Mouse (Mus musculus) left cerebral cortex, adult 8-10 months (tissue): ENCODE measurements at regions not wholly inside any gene's neighbourhood (a gene's known extent, or its start where the extent isn't known, plus 50 kb on each side); places are given as distances from the start of the nearest gene placed in this dataset.

Source experiments
- DNase-seq, 2 experiments: peaks; one replicate each; pipeline ENCODE4 v3.0.0; 2022; ENCODE audit warnings: low spot score in 2 of 2

GRCm38 (mm10) chr17:82731561-82731960 lies 483.5 kb upstream of the Pkdcc start:
- DNase-seq: no peak

DNA sequence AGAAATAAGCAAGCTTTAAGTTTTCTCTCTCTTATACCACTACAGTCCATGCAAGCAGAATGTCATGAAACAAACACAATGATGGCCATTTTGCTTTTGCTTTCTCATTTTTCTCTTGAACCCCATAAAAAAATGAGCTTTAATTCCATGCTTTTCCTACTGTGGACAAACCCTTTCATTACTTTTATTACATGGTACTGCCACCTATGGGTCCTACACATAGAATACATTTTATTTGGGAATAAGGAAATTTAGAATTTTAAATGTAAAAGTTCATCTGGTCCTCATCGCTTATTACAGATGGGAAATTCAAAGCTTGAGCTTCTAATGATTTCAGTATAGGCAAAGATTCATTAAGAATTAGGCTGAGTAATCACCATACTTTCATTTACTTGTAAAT lies 472.6 kb upstream of the Pkdcc start:
- no peak for DNase-seq

DNA sequence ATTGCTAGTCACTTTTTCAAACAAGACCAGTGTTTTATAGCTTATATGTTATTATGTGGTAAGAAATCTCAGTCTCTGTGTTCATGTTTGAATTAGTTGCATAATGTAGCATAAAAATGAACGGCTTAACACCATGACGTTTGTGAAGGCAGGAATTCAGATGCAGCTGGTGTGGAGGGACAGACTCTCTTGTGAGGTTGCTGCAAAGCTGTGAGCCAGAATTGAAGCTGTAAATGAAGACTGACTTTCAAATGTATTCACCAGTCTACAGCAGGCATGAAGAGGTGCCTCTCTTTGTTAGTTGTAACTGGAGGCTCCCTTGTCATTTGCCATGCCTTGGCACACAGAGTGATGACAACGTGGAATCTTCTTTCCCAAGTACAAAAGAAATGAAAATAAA lies 457.7 kb upstream of the Pkdcc start:
- DNase-seq: no peak

DNA sequence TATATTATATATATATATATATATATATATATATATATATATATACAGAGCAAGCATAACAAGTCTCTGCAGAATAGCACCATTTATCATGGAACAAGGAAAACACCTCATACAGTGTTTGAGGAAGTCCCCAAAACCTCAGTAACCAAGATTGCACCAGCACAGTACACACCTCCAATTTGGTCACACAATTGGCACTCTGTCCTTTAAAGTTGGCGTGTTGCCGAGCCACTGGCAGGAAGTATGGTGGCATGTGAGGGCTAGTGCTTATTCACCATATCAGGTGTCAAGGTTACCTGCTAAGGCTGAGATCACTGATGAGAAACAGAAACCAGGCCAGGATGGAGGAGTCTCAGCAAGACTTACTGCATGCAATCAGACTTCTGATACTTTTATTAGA lies 436.0 kb upstream of the Pkdcc start:
- DNase-seq: no peak

GRCm38 (mm10) chr17:82822129-82822528 lies 393.0 kb upstream of the Pkdcc start:
- DNase-seq: no peak

DNA sequence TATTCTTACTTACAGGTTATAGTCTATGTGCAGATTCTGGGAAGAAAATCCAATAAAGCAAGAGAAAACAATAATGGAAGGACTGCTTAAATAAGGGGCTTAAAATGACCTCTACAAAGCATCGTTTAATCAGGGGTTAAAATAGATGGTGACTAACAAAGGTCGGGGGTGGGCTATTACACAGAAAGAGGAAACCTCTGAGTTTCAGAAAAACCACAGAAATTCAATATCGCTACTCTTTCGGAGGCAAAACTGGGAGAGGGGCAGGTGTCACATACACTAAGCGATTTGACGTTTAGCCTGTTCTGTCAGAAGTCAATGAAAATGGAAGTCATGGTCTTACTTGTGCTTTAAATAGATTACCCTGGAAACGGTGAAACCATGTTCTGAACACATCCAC lies 391.0 kb upstream of the Pkdcc start:
- no peak for DNase-seq

GRCm38 (mm10) chr17:82824619-82825018 lies 390.5 kb upstream of the Pkdcc start:
- no peak for DNase-seq

DNA sequence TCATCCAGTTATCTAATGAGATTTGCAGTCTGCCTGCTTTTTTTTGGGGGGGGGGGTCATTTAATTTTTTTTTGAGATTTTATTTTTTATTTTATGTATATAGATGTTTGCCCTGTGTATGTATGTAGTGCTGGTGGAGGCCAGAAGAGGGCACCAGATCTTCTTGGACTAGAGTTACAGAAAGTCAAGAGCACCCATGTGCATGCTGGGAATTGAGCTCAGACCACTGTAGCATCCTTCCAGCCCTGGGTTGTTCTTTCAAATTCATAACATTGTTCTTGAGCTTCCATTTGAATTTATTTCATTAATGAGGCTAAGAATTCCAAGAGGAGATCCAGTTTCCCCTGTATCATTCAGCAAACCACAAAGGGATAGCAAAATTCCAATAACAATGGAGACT lies 387.9 kb upstream of the Pkdcc start:
- DNase-seq: no peak

DNA sequence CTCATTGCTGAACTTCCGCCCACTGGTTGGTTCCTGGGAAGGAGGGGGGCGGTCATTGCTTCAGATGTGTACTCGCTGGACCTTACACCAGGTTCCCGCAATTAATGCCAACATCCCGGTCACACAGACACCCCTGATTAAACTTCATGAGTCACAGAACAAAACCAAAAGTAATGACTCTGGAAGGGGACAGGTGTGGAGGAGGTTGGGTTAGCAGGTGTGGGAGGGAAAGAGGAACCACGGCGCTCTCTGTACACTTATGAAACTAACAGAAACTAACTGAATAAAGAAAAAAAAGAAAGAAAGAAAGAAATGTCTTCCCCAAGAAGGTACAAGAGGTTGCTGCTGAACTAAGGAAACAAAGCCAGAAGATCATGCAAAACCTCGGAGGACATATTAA lies 387.3 kb upstream of the Pkdcc start:
- no peak for DNase-seq

- DNase-seq: no peak
Measured at GRCm38 (mm10) chr17:82828434-82828997, 386.6 kb upstream of the Pkdcc start.

- DNase-seq: no peak
Measured at GRCm38 (mm10) chr17:82829415-82829814, 385.7 kb upstream of the Pkdcc start.

GRCm38 (mm10) chr17:82834177-82834576 lies 380.9 kb upstream of the Pkdcc start:
- no peak for DNase-seq

DNA sequence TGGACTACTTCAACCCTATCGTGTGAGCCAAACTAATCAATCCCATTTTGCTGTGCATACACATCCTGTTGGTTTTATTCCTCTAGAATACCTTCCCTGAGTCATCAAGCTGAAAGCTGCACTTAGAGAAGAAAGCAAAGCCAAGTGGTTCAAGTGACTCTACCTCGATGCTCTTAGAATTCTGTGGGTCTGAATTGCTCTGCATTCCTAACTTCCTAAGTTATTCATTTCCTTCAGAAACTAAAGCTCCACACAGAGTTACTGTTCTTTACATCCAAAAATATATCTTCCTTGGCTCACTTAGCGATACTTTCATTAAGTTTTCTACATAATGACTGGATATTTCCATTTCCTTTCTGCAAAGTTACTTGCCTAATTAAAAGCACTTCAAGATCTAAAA lies 379.0 kb upstream of the Pkdcc start:
- DNase-seq: no peak

GRCm38 (mm10) chr17:82846776-82847494 lies 368.2 kb upstream of the Pkdcc start:
- DNase-seq: no peak

DNA sequence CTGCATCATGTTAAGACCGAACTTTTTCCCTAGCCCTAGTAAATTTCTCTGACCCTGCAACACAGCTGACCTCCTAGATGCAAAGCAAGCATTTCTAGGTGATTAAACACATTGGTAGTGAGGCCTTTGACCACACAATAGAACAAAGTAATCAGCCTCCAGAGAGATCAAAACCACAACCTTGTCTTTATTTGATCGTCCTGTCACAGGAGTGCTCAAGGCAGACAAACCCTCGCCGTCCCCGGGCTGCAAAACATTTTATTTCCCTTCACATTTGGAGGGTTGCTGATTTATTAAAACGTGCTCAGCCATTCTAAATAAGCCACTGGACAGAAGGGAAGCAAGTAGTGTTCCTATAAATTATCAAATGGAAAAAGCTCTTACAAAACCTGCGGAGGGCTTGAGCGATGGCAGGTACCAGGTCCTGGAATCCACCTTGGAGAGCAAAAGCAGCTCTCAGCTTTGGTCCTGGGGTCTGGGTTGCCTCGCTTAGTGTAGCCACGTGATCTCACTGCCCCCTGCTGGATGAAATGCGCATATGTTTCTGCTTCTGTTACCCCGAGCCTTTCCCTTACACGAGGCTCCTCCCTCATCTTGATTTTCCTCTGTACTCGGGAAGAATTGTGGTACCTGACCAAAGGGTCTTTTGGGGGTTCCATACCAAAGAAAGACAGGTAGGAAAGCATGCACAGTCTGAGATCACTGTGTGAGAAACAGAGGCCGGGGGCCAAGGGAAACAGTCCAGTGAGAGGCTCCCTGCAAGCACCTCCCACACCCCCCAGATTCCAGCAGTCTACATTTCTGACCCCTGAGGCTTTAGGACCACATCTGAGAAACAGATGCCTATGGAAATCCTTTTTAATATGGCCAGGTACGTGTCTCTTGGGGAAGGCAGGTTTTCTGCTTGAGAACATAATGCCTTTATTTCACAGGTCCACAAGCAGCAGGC lies 357.6 kb upstream of the Pkdcc start:
- DNase-seq: peak; percentile 51 to 75

DNA sequence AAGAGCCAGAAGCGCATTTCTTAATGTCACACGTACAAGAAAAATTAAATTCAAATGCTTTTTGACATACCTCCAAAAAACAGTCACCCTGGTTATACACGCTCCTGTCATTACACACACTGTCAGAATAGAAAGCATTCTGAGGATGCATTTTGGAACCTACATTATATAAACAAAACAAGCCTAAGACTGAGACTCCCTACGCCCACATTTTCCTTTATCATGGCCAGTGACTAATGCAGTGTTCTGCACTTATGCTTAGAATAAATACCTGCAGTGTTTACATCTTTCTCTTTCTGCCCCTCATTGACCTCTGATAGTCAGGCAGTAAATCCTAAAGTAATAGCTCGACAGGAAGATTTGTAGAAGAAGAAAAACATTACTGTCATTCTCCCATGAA lies 354.7 kb upstream of the Pkdcc start:
- DNase-seq: no peak

- DNase-seq: no peak
Measured at GRCm38 (mm10) chr17:82860966-82861365, 354.1 kb upstream of the Pkdcc start.

- no peak for DNase-seq
Measured at GRCm38 (mm10) chr17:82877131-82877530, 338.0 kb upstream of the Pkdcc start.

DNA sequence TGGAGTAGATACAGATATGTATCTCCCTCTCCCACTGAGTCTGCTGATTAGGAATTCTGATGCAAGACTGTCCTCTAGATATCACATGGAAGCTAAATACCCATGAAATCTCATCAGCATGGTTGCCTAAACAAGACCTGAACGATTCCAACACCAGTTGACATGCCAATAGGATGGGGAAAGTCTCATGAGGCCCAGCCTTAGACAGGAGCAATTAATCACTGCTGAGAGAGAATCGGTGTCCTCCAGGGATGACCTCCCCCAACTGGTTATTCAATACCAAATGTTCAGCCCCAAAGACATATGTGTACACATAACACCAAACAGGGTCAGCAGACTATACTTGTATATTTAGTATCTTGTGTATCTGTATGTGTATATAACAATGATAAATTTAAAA lies 314.5 kb upstream of the Pkdcc start:
- no peak for DNase-seq

DNA sequence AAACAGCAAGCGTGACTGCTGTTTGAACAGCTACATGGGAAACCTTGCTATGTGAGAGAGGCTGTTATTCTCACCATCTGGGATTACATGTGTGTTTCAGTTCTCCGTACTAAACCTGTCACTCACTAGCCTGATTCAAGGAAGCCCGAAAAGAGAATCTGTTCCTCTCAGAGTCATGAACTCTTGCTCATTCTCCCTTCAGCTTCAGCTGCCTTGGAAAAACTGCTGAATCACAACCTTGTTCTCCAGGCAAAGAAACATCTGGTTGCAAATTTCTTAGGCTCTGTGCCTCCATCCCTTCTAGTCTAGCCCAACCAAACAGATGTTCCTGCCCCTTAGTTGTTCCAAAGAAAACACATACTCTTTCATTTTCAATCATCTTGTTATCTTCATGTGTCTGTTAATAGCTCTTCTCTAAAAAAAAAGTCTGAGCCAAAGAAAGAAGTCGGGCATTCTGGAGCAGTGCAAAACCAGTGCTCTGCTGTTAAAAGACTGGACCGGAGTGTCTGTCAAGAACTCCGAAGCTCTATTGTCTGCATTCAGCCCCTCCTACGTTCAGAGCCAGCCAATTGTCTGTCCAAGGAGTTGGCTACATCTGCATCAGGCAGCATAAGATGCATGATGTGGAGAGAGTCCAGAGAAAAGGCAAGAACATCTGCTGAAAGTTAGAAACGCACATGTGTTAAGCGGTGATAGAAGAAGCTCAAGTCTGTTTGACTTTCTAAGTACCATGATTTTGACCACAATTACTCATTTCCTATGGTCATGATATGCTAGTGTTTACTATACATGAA lies 313.8 kb upstream of the Pkdcc start:
- no peak for DNase-seq

DNA sequence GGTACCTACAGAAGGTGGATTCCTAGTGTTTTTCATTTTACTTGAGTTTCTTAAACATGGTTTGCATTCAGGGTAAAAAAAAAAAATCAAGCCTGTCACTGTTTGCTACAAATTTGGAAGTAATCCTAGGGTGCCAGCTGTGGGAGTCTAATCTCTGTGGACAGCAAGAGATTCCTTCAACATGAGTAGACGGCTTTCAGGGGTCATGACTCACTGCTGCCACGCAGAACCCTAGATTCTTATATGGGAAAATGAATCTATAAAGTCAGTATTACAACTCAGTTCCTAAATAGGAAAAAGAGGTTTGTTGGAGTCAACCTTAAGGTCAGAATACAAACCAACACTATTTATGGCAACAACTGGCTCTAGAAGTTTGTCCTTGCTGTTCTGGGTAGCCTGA lies 310.1 kb upstream of the Pkdcc start:
- no peak for DNase-seq

GRCm38 (mm10) chr17:82905483-82905882 lies 309.6 kb upstream of the Pkdcc start:
- no peak for DNase-seq
